Mouse (Mus musculus) T-cell, adult 66 days (primary cell): Measurements from ENCODE around the gene Snx10. TPM values are rescaled to one million over a fixed set of nuclear protein-coding genes. Genes with fewer than 3 reads are reported as not detected.

Source experiments
- total RNA-seq, 2 experiments: library from RNA; stranded (reverse); gene quantifications; 3 replicates in 1 of 2; 4 replicates in 1 of 2; pipeline ENCODE4 v1.2.4; 2023

Snx10 gene
- total RNA-seq, result 1 to 10 TPM; 7.2 to 8.2 TPM

GRCm38 (mm10) chr6:51523807-51524320 is at the start of gene Snx10:
Gene Snx10, plus strand, starts transcription at chr6:51523901.

Other genes with a start within 250 kb of the Snx10 start
- not detected for gene Nfe2l3, start 91.2 kb upstream of the Snx10 start, total RNA-seq
- gene Hnrnpa2b1, start 54.0 kb upstream of the Snx10 start, total RNA-seq, result 100 to 1,000 TPM; 812 to 886 TPM
- 100 to 1,000 TPM; 111 to 112 TPM for gene Cbx3, start 53.5 kb upstream of the Snx10 start, total RNA-seq